Mouse (Mus musculus) stomach, postnatal 0 days (tissue): ENCODE measurements around the gene Ap1m1.

Experiments used
- CTCF ChIP-seq: IDR thresholded peaks from 2 replicates; pipeline ENCODE4 v1.5.1; 2016; ENCODE audit warnings: antibody characterized with exemption, low read depth, mild to moderate bottlenecking, moderate library complexity
- EP300 ChIP-seq: optimal IDR thresholded peaks from 2 replicates; pipeline ENCODE3; 2016; ENCODE audit warnings: antibody characterized with exemption

GRCm38 (mm10) chr8:72289051-72289450, 49.2 kb downstream of the Ap1m1 start:
- TF ChIP-seq CTCF (no peak), EP300 (no peak)
